Mouse (Mus musculus): Measurements from ENCODE around the gene Ptprt. TPM values are rescaled to one million over a fixed set of nuclear protein-coding genes. Genes with fewer than 3 reads are reported as not detected.

Gene Ptprt
- polyA plus RNA-seq, 1 experiment from 2014 or later: 15.7 TPM

DNA sequence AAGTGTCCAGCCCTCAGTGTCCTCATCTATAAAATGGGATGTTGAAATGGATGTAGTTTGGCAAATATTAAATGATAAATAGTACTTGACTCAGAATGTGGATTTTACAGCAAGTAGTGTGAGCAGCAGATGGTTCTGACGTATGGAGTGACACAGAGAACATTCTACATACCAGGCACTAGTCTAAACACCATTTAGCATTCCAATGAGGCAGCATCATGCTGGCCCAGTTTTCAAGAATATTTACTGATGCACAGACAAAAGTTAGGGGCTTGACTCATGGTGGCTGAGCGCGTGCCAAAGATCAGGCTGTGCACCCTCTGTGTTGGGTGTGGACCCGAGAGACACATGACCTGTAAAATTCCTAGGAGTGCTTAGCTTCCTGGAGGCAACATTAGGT lies 378.3 kb downstream of the Ptprt start:
- H3K4me1 ChIP-seq (ENCODE audit: control insufficient read depth, insufficient read depth, low read length): 0 out of 2 replicates have a peak, but pooled peaks cover 4% of the 10 kb centered on the region
- H3K27me3 ChIP-seq (ENCODE audit: control insufficient read depth, insufficient read depth, low read length): no peaks in the 10 kb centered on the region
- H3K4me3 ChIP-seq (replicated peaks; ENCODE audit: low read depth, low read length): no peak overlapping the region
- no peak overlapping the region for H3K4me2 ChIP-seq (ENCODE audit: low read length)
- H3K9me3 ChIP-seq (ENCODE audit: control insufficient read depth, low read length): no peaks in the 10 kb centered on the region
- 88% methylated on average over 4 of the region's 4 CpGs for WGBS
- H3K27ac ChIP-seq (replicated peaks; ENCODE audit: low read depth, low read length): 0 out of 2 replicates have a peak overlapping the region, but pooled peaks have one; percentile 49
- DNase-seq: no peak
- ATAC-seq (ENCODE audit: low FRiP score, low TSS enrichment): no peak
- H3K9ac ChIP-seq (replicated peaks; ENCODE audit: low read length): no peak overlapping the region
- H3K36me3 ChIP-seq (ENCODE audit: control insufficient read depth, insufficient read depth, low read length): no peaks in the 10 kb centered on the region

- no peak overlapping the region for H3K4me3 ChIP-seq (replicated peaks; ENCODE audit: low read depth, low read length)
- WGBS: 24% methylated on average over 10 of the region's 10 CpGs
- ATAC-seq (ENCODE audit: low FRiP score, low TSS enrichment) (peak; percentile 43; the same call in 1 of the 2 replicates), DNase-seq (peak; percentile 67)
- no peaks in the 10 kb centered on the region for H3K9me3 ChIP-seq (ENCODE audit: control insufficient read depth, low read length)
- no peaks in the 10 kb centered on the region for H3K27me3 ChIP-seq (ENCODE audit: control insufficient read depth, insufficient read depth, low read length)
- 0 out of 2 replicates have a peak, but pooled peaks cover 4% of the 10 kb centered on the region for H3K4me1 ChIP-seq (ENCODE audit: control insufficient read depth, insufficient read depth, low read length)
- H3K9ac ChIP-seq (replicated peaks; ENCODE audit: low read length): no peak overlapping the region
- no peak overlapping the region for H3K4me2 ChIP-seq (ENCODE audit: low read length)
- no peaks in the 10 kb centered on the region for H3K36me3 ChIP-seq (ENCODE audit: control insufficient read depth, insufficient read depth, low read length)
- H3K27ac ChIP-seq (replicated peaks; ENCODE audit: low read depth, low read length): 0 out of 2 replicates have a peak overlapping the region, but pooled peaks have one; percentile 49
Measured at GRCm38 (mm10) chr2:162282121-162282520, 378.8 kb downstream of the Ptprt start.

- WGBS: 67% methylated on average over 4 of the region's 4 CpGs
- Histone ChIP-seq H3K4me2 (ENCODE audit: low read length) (no peak overlapping the region), H3K9ac (replicated peaks; ENCODE audit: low read length) (no peak overlapping the region), H3K4me3 (replicated peaks; ENCODE audit: low read depth, low read length) (no peak overlapping the region), H3K36me3 (ENCODE audit: control insufficient read depth, insufficient read depth, low read length) (no peaks in the 10 kb centered on the region), H3K27me3 (ENCODE audit: control insufficient read depth, insufficient read depth, low read length) (no peaks in the 10 kb centered on the region), H3K9me3 (ENCODE audit: control insufficient read depth, low read length) (no peaks in the 10 kb centered on the region), H3K27ac (replicated peaks; ENCODE audit: low read depth, low read length) (no peak overlapping the region), H3K4me1 (ENCODE audit: control insufficient read depth, insufficient read depth, low read length) (no peaks in the 10 kb centered on the region)
- DNase-seq: no peak
- ATAC-seq (ENCODE audit: low FRiP score, low TSS enrichment): no peak
Measured at GRCm38 (mm10) chr2:162273826-162274225, 387.1 kb downstream of the Ptprt start.

GRCm38 (mm10) chr2:162251272-162251671 lies 409.7 kb downstream of the Ptprt start:
- Histone ChIP-seq H3K27me3 (ENCODE audit: control insufficient read depth, insufficient read depth, low read length) (no peaks in the 10 kb centered on the region), H3K4me2 (ENCODE audit: low read length) (no peak overlapping the region), H3K9me3 (ENCODE audit: control insufficient read depth, low read length) (no peaks in the 10 kb centered on the region), H3K4me3 (replicated peaks; ENCODE audit: low read depth, low read length) (no peak overlapping the region), H3K4me1 (ENCODE audit: control insufficient read depth, insufficient read depth, low read length) (no peaks in the 10 kb centered on the region), H3K27ac (replicated peaks; ENCODE audit: low read depth, low read length) (no peak overlapping the region), H3K36me3 (ENCODE audit: control insufficient read depth, insufficient read depth, low read length) (no peaks in the 10 kb centered on the region), H3K9ac (replicated peaks; ENCODE audit: low read length) (no peak overlapping the region)
- 92% methylated on average over 2 of the region's 2 CpGs for WGBS
- ATAC-seq (ENCODE audit: low FRiP score, low TSS enrichment) (no peak), DNase-seq (no peak)

GRCm38 (mm10) chr2:162248296-162248695 lies 412.7 kb downstream of the Ptprt start:
- no peak for ATAC-seq (ENCODE audit: low FRiP score, low TSS enrichment)

GRCm38 (mm10) chr2:162222476-162222875 lies 438.5 kb downstream of the Ptprt start:
- H3K4me2 ChIP-seq (ENCODE audit: low read length): no peak overlapping the region
- ATAC-seq (ENCODE audit: low FRiP score, low TSS enrichment) (no peak), DNase-seq (no peak)
- no peaks in the 10 kb centered on the region for H3K9me3 ChIP-seq (ENCODE audit: control insufficient read depth, low read length)
- WGBS: 48% methylated on average over 1 of the region's 1 CpGs
- no peaks in the 10 kb centered on the region for H3K4me1 ChIP-seq (ENCODE audit: control insufficient read depth, insufficient read depth, low read length)
- H3K36me3 ChIP-seq (ENCODE audit: control insufficient read depth, insufficient read depth, low read length): no peaks in the 10 kb centered on the region
- H3K9ac ChIP-seq (replicated peaks; ENCODE audit: low read length): no peak overlapping the region
- H3K4me3 ChIP-seq (replicated peaks; ENCODE audit: low read depth, low read length): no peak overlapping the region
- H3K27ac ChIP-seq (replicated peaks; ENCODE audit: low read depth, low read length): no peak overlapping the region
- no peaks in the 10 kb centered on the region for H3K27me3 ChIP-seq (ENCODE audit: control insufficient read depth, insufficient read depth, low read length)

More at GRCm38 (mm10) chr2:162248296-162248695, 412.7 kb downstream of the Ptprt start:
- Histone ChIP-seq H3K36me3 (ENCODE audit: control insufficient read depth, insufficient read depth, low read length) (no peaks in the 10 kb centered on the region), H3K9me3 (ENCODE audit: control insufficient read depth, low read length) (no peaks in the 10 kb centered on the region), H3K27ac (replicated peaks; ENCODE audit: low read depth, low read length) (no peak overlapping the region), H3K4me1 (ENCODE audit: control insufficient read depth, insufficient read depth, low read length) (no peaks in the 10 kb centered on the region), H3K27me3 (ENCODE audit: control insufficient read depth, insufficient read depth, low read length) (no peaks in the 10 kb centered on the region), H3K4me2 (ENCODE audit: low read length) (no peak overlapping the region), H3K9ac (replicated peaks; ENCODE audit: low read length) (no peak overlapping the region), H3K4me3 (replicated peaks; ENCODE audit: low read depth, low read length) (no peak overlapping the region)
- 84% methylated on average over 4 of the region's 4 CpGs for WGBS
- DNase-seq: no peak

GRCm38 (mm10) chr2:162220586-162220985 lies 440.4 kb downstream of the Ptprt start:
- Histone ChIP-seq H3K27me3 (ENCODE audit: control insufficient read depth, insufficient read depth, low read length) (no peaks in the 10 kb centered on the region), H3K36me3 (ENCODE audit: control insufficient read depth, insufficient read depth, low read length) (no peaks in the 10 kb centered on the region), H3K27ac (replicated peaks; ENCODE audit: low read depth, low read length) (no peak overlapping the region), H3K4me2 (ENCODE audit: low read length) (no peak overlapping the region), H3K9ac (replicated peaks; ENCODE audit: low read length) (no peak overlapping the region), H3K4me3 (replicated peaks; ENCODE audit: low read depth, low read length) (no peak overlapping the region), H3K4me1 (ENCODE audit: control insufficient read depth, insufficient read depth, low read length) (no peaks in the 10 kb centered on the region), H3K9me3 (ENCODE audit: control insufficient read depth, low read length) (no peaks in the 10 kb centered on the region)
- DNase-seq (no peak), ATAC-seq (ENCODE audit: low FRiP score, low TSS enrichment) (no peak)

DNA sequence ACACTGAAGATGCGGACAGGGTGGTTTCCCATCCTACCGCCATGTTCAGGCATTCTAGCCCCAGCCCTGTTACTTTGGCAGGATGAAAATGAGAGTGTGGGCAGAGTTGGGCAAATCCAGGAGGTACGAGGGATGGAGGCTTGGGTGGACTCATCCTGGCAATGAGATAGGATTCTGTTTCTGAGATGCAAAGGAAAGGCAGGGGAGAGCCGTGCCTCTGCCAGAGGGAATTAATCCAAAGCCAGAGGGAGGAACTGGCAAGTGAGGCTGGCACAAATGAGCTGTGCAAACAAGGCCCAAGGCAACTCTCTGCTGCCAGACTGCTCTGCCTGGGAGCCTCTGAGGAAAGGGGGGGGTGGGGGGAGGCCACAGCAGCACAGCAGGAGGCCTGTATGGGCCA lies 441.4 kb downstream of the Ptprt start:
- Histone ChIP-seq H3K9ac (replicated peaks; ENCODE audit: low read length) (no peak overlapping the region), H3K27ac (replicated peaks; ENCODE audit: low read depth, low read length) (no peak overlapping the region), H3K4me3 (replicated peaks; ENCODE audit: low read depth, low read length) (no peak overlapping the region), H3K9me3 (ENCODE audit: control insufficient read depth, low read length) (no peaks in the 10 kb centered on the region), H3K4me2 (ENCODE audit: low read length) (no peak overlapping the region), H3K36me3 (ENCODE audit: control insufficient read depth, insufficient read depth, low read length) (no peaks in the 10 kb centered on the region), H3K27me3 (ENCODE audit: control insufficient read depth, insufficient read depth, low read length) (no peaks in the 10 kb centered on the region), H3K4me1 (ENCODE audit: control insufficient read depth, insufficient read depth, low read length) (no peaks in the 10 kb centered on the region)
- 87% methylated on average over 4 of the region's 4 CpGs for WGBS
- ATAC-seq (ENCODE audit: low FRiP score, low TSS enrichment) (no peak), DNase-seq (no peak)

GRCm38 (mm10) chr2:162217896-162218295 lies 443.1 kb downstream of the Ptprt start:
- no peak for DNase-seq
- H3K4me2 ChIP-seq (ENCODE audit: low read length): no peak overlapping the region
- no peaks in the 10 kb centered on the region for H3K9me3 ChIP-seq (ENCODE audit: control insufficient read depth, low read length)
- no peak for ATAC-seq (ENCODE audit: low FRiP score, low TSS enrichment)
- H3K27me3 ChIP-seq (ENCODE audit: control insufficient read depth, insufficient read depth, low read length): no peaks in the 10 kb centered on the region
- H3K4me3 ChIP-seq (replicated peaks; ENCODE audit: low read depth, low read length): no peak overlapping the region
- H3K4me1 ChIP-seq (ENCODE audit: control insufficient read depth, insufficient read depth, low read length): no peaks in the 10 kb centered on the region
- no peak overlapping the region for H3K27ac ChIP-seq (replicated peaks; ENCODE audit: low read depth, low read length)
- 91% methylated on average over 5 of the region's 5 CpGs for WGBS
- H3K9ac ChIP-seq (replicated peaks; ENCODE audit: low read length): no peak overlapping the region
- H3K36me3 ChIP-seq (ENCODE audit: control insufficient read depth, insufficient read depth, low read length): no peaks in the 10 kb centered on the region
